Mouse (Mus musculus) ES-Bruce4 (cell line): ENCODE data around the gene Eef1akmt2. TPM values are rescaled to one million over a fixed set of nuclear protein-coding genes. Genes with fewer than 3 reads are reported as not detected.

Source experiments
- H3K27ac ChIP-seq: 2 replicates; pipeline ENCODE4 v1.5.1; 2012; ENCODE audit warnings: low read length, inconsistent platforms; ENCODE audit not compliant: insufficient read depth
- H3K27me3 ChIP-seq: 2 replicates; pipeline ENCODE4 v1.6.1; 2012; ENCODE audit warnings: mild to moderate bottlenecking, low read length, inconsistent platforms; ENCODE audit not compliant: control insufficient read depth, poor library complexity, insufficient read depth, severe bottlenecking
- H3K36me3 ChIP-seq: 2 replicates; pipeline ENCODE4 v1.6.1; 2012; ENCODE audit warnings: inconsistent platforms, mild to moderate bottlenecking, low read length, moderate library complexity; ENCODE audit not compliant: control insufficient read depth, poor library complexity, insufficient read depth, severe bottlenecking
- H3K4me1 ChIP-seq: one replicate; pipeline ENCODE4 v1.8.1; 2011; ENCODE audit warnings: low read length; ENCODE audit not compliant: control insufficient read depth, insufficient read depth
- H3K4me3 ChIP-seq: 2 replicates; pipeline ENCODE4 v1.5.1; 2011; ENCODE audit warnings: low read depth, mild to moderate bottlenecking, low read length
- H3K9ac ChIP-seq: 2 replicates; pipeline ENCODE4 v1.6.1; 2012; ENCODE audit warnings: low read depth, mild to moderate bottlenecking, inconsistent platforms; ENCODE audit not compliant: poor library complexity, severe bottlenecking
- H3K9me3 ChIP-seq: replicated peaks from 2 replicates; pipeline ENCODE4 v1.6.1; 2012; ENCODE audit warnings: mild to moderate bottlenecking, low read length, inconsistent platforms; ENCODE audit not compliant: control insufficient read depth, poor library complexity, insufficient read depth, severe bottlenecking
- CTCF ChIP-seq: IDR thresholded peaks from one replicate; pipeline ENCODE4 v1.8.1; 2011; ENCODE audit warnings: low read depth, low read length
- EP300 ChIP-seq: IDR thresholded peaks from 2 replicates; pipeline ENCODE4 v1.6.1; 2011; ENCODE audit warnings: low read depth, low read length; ENCODE audit not compliant: insufficient read depth
- POLR2A ChIP-seq: IDR thresholded peaks from one replicate; pipeline ENCODE4 v1.8.1; 2011; ENCODE audit warnings: low read length; ENCODE audit not compliant: insufficient read depth
- polyA plus RNA-seq: library from polyadenylated mRNA; stranded (reverse); fragments of >200 nt; gene quantifications from 2 replicates; pipeline ENCODE4 v1.2.4, GENCODE M21; 2011; ENCODE audit warnings: low read depth; ENCODE audit not compliant: missing spikeins, insufficient read depth, insufficient read length

Gene Eef1akmt2
- polyA plus RNA-seq, 1 experiment: 39.4 TPM

- no peak for TF ChIP-seq EP300
- Histone ChIP-seq H3K4me1 (peaks cover 2% of the 10 kb centered on the region), H3K27me3 (no peaks in the 10 kb centered on the region), H3K27ac (no peak overlapping the region), H3K9me3 (no peaks in the 10 kb centered on the region), H3K36me3 (no peaks in the 10 kb centered on the region), H3K4me3 (no peak overlapping the region), H3K9ac (no peak overlapping the region)
Measured at GRCm38 (mm10) chr7:132786522-132786921, 66.0 kb downstream of the Eef1akmt2 start.

DNA sequence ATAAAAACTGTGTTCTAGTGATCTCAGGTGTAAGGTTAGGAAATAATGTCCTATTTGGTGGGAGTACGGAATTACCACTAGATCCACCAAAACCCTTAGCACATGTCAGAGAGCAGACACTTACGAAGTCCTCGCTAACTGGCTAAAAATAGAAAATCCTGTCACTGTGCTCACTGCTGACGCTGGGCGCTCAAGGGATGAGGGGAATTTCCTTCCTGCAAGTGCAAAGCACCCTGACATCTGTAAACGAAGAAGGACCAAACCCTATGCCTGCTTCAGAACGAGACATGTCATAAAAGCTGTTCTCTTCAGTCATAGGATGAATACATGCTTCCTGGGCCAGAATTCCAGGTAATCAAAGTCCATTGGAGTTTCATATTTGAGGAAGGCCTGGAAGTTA lies 66.5 kb downstream of the Eef1akmt2 start:
- Histone ChIP-seq H3K27ac (no peak overlapping the region), H3K9me3 (no peaks in the 10 kb centered on the region), H3K9ac (no peak overlapping the region)

GRCm38 (mm10) chr7:132784101-132784500 lies 68.4 kb downstream of the Eef1akmt2 start:
- Histone ChIP-seq H3K4me3 (no peak overlapping the region), H3K9ac (no peak overlapping the region), H3K9me3 (no peaks in the 10 kb centered on the region), H3K27me3 (no peaks in the 10 kb centered on the region), H3K36me3 (no peaks in the 10 kb centered on the region), H3K27ac (no peak overlapping the region), H3K4me1 (peaks cover 3% of the 10 kb centered on the region)
- no peak for TF ChIP-seq EP300
- TF ChIP-seq POLR2A: no peak
- no peak for TF ChIP-seq CTCF

More for the DNA sequence above, 66.5 kb downstream of the Eef1akmt2 start:
- Histone ChIP-seq H3K27me3 (no peaks in the 10 kb centered on the region), H3K4me1 (peaks cover 2% of the 10 kb centered on the region), H3K4me3 (no peak overlapping the region), H3K36me3 (no peaks in the 10 kb centered on the region)
- TF ChIP-seq POLR2A: no peak
- no peak for TF ChIP-seq CTCF
- no peak for TF ChIP-seq EP300

GRCm38 (mm10) chr7:132781850-132782249 lies 70.6 kb downstream of the Eef1akmt2 start:
- TF ChIP-seq POLR2A (no peak), CTCF (no peak), EP300 (no peak)
- Histone ChIP-seq H3K27me3 (no peaks in the 10 kb centered on the region), H3K4me3 (no peak overlapping the region), H3K27ac (no peak overlapping the region), H3K9ac (no peak overlapping the region), H3K36me3 (no peaks in the 10 kb centered on the region), H3K9me3 (no peaks in the 10 kb centered on the region), H3K4me1 (peaks cover 3% of the 10 kb centered on the region)

- TF ChIP-seq POLR2A (no peak), CTCF (no peak), EP300 (no peak)
- Histone ChIP-seq H3K27me3 (no peaks in the 10 kb centered on the region), H3K4me3 (no peak overlapping the region), H3K36me3 (no peaks in the 10 kb centered on the region), H3K27ac (no peak overlapping the region), H3K9ac (no peak overlapping the region), H3K9me3 (no peaks in the 10 kb centered on the region), H3K4me1 (peaks cover 3% of the 10 kb centered on the region)
Measured at GRCm38 (mm10) chr7:132781130-132781814, 71.2 kb downstream of the Eef1akmt2 start.

DNA sequence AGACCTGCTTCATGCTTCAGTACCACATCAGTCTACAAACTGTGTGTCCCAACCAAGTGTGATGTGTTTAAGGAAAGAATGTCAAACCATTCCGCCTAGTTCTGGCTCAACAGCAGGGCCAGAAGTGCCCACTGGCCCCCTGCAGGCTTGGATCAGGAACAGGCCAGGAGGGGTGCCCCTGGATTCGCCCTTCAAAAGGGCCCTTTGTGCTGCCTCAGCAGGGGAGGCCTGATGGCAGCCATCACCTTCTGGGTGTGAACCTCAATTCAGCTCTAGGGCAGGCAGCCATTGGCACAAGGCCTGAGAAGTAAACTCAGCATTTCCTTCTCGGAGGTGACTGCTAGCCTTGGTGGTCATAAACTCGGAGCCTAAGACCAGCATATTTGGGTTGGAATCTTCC lies 71.9 kb downstream of the Eef1akmt2 start:
- no peaks in the 10 kb centered on the region for H3K27me3 ChIP-seq
- no peaks in the 10 kb centered on the region for H3K36me3 ChIP-seq
- no peak for TF ChIP-seq EP300
- TF ChIP-seq POLR2A: no peak
- no peak for TF ChIP-seq CTCF
- no peak overlapping the region for H3K4me3 ChIP-seq
- H3K27ac ChIP-seq: no peak overlapping the region
- no peak overlapping the region for H3K9ac ChIP-seq
- H3K9me3 ChIP-seq: no peaks in the 10 kb centered on the region
- H3K4me1 ChIP-seq: peaks cover 3% of the 10 kb centered on the region
